Mouse (Mus musculus) embryo, embryonic 11 days (tissue): ENCODE results near the gene Zdhhc23.

Source experiments
- DNase-seq: peaks from one replicate; pipeline ENCODE4 v3.0.0-alpha.2; 2015

Gene Zdhhc23

GRCm38 (mm10) chr16:43965781-43966389 is 13.7 kb downstream of the Zdhhc23 start:
- no peak for DNase-seq

- no peak for DNase-seq
These were observed 15.8 kb downstream of the Zdhhc23 start for GRCm38 (mm10) chr16:43963780-43964179.

- no peak for DNase-seq
These were observed 16.3 kb downstream of the Zdhhc23 start for GRCm38 (mm10) chr16:43963291-43963690.

- no peak for DNase-seq
These were observed 21.6 kb downstream of the Zdhhc23 start for GRCm38 (mm10) chr16:43958038-43958437.

- no peak for DNase-seq
These were observed 24.7 kb downstream of the Zdhhc23 start for GRCm38 (mm10) chr16:43954913-43955312.

- DNase-seq: no peak
These were observed 28.0 kb downstream of the Zdhhc23 start for GRCm38 (mm10) chr16:43951591-43951990.

- no peak for DNase-seq
These were observed 33.7 kb downstream of the Zdhhc23 start for GRCm38 (mm10) chr16:43945869-43946268.

- no peak for DNase-seq
These were observed 34.2 kb downstream of the Zdhhc23 start for GRCm38 (mm10) chr16:43945351-43945750.

- DNase-seq: no peak
These were observed 38.7 kb downstream of the Zdhhc23 start for GRCm38 (mm10) chr16:43940846-43941245.

GRCm38 (mm10) chr16:43935892-43936291 is 43.7 kb downstream of the Zdhhc23 start:
- DNase-seq: no peak

- DNase-seq: no peak
These were observed 44.2 kb downstream of the Zdhhc23 start for GRCm38 (mm10) chr16:43935367-43935766.

GRCm38 (mm10) chr16:43934856-43935255 is 44.7 kb downstream of the Zdhhc23 start:
- DNase-seq: no peak

- no peak for DNase-seq
These were observed 46.5 kb downstream of the Zdhhc23 start for GRCm38 (mm10) chr16:43933041-43933440.

- no peak for DNase-seq
These were observed 47.3 kb downstream of the Zdhhc23 start for GRCm38 (mm10) chr16:43932319-43932718.

GRCm38 (mm10) chr16:43931502-43931901 is 48.1 kb downstream of the Zdhhc23 start:
- no peak for DNase-seq

GRCm38 (mm10) chr16:43930577-43930976 is 49.0 kb downstream of the Zdhhc23 start:
- no peak for DNase-seq

- no peak for DNase-seq
These were observed 53.2 kb downstream of the Zdhhc23 start, which contains the start of gene Qtrt2 for GRCm38 (mm10) chr16:43926341-43926859. Gene Qtrt2 (minus strand): TSS chr16:43926809.

- no peak for DNase-seq
These were observed 53.7 kb downstream of the Zdhhc23 start for GRCm38 (mm10) chr16:43925846-43926245.

- DNase-seq: no peak
These were observed 54.5 kb downstream of the Zdhhc23 start for GRCm38 (mm10) chr16:43925001-43925558.

GRCm38 (mm10) chr16:43922630-43923029 is 57.0 kb downstream of the Zdhhc23 start:
- no peak for DNase-seq

GRCm38 (mm10) chr16:43922024-43922423 is 57.6 kb downstream of the Zdhhc23 start:
- no peak for DNase-seq

- DNase-seq: no peak
These were observed 60.7 kb downstream of the Zdhhc23 start for GRCm38 (mm10) chr16:43918867-43919266.
